Mouse (Mus musculus) hematopoietic multipotent progenitor cell, adult 10-12 weeks (in vitro differentiated cells): Measurements from ENCODE around the gene Iba57. TPM values are rescaled to one million over a fixed set of nuclear protein-coding genes. Genes with fewer than 3 reads are reported as not detected.

Source experiments
- polyA plus RNA-seq: library from polyadenylated mRNA; stranded (reverse); fragments of >175 nt; gene quantifications from 2 replicates; pipeline ENCODE4 v1.2.3, GENCODE M21; 2012; ENCODE audit warnings: low replicate concordance

The Iba57 gene
- 4.8 and 7.4 TPM in 2 replicates for polyA plus RNA-seq

GRCm38 (mm10) chr11:59163255-59164236 is at the start of gene Iba57:
Gene Iba57, minus strand, starts transcription at chr11:59163739.

GRCm38 (mm10) chr11:59208153-59208831 is 44.8 kb upstream of the Iba57 start, which contains the start of gene 2310033P09Rik:
Gene 2310033P09Rik, plus strand, starts transcription at chr11:59208321.

GRCm38 (mm10) chr11:59202081-59202995 is 38.8 kb upstream of the Iba57 start, which contains the start of gene Mrpl55:
Gene Mrpl55, plus strand, starts transcription at chr11:59202486.

GRCm38 (mm10) chr11:59192059-59192386 is 28.5 kb upstream of the Iba57 start, which contains the start of gene Guk1:
Gene Guk1, minus strand, starts transcription at chr11:59192212.

GRCm38 (mm10) chr11:59182864-59183331 is 19.4 kb upstream of the Iba57 start, which contains the start of gene Gjc2:
Gene Gjc2, minus strand, starts transcription at chr11:59183213.

GRCm38 (mm10) chr11:59135904-59136452 is 27.6 kb downstream of the Iba57 start, which contains the start of gene Obscn:
Gene Obscn, minus strand, starts transcription at chr11:59136402.

Other genes starting within 250 kb of the Iba57 start
- gene Btnl10, start 245.8 kb downstream of the Iba57 start, polyA plus RNA-seq = 0.17 and 21.0 TPM in 2 replicates
- 234 and 380 TPM in 2 replicates for gene Rnf187, start 224.8 kb downstream of the Iba57 start, polyA plus RNA-seq
- gene Hist3h2ba, start 214.8 kb downstream of the Iba57 start, polyA plus RNA-seq = 9.7 and 14.2 TPM in 2 replicates
- gene Hist3h2a, start 209.1 kb downstream of the Iba57 start, polyA plus RNA-seq = 23.0 TPM in 1 of 2 replicates, not detected in the other
- gene Trim17, start 209.1 kb downstream of the Iba57 start, polyA plus RNA-seq = 0.25 and 8.9 TPM in 2 replicates
- 82.2 and 147 TPM in 2 replicates for gene Trim11, start 185.6 kb downstream of the Iba57 start, polyA plus RNA-seq
- gene Obscn, start 27.3 kb downstream of the Iba57 start, polyA plus RNA-seq = 0.40 and 1.8 TPM in 2 replicates
- gene Gjc2, start 19.5 kb upstream of the Iba57 start, polyA plus RNA-seq = 0.08 and 0.10 TPM in 2 replicates
- 25.8 and 30.4 TPM in 2 replicates for gene Guk1, start 28.5 kb upstream of the Iba57 start, polyA plus RNA-seq
- gene Mrpl55, start 38.7 kb upstream of the Iba57 start, polyA plus RNA-seq = 12.2 and 19.9 TPM in 2 replicates
- gene 2310033P09Rik, start 44.6 kb upstream of the Iba57 start, polyA plus RNA-seq = 39.0 and 41.5 TPM in 2 replicates
- gene Arf1, start 64.5 kb upstream of the Iba57 start, polyA plus RNA-seq = 169 and 214 TPM in 2 replicates
- not detected in 2 replicates for gene Wnt3a, start 127.0 kb upstream of the Iba57 start, polyA plus RNA-seq
- 0.08 and 0.16 TPM in 2 replicates for gene Wnt9a, start 143.2 kb upstream of the Iba57 start, polyA plus RNA-seq
- not detected in 2 replicates for gene Prss38, start 211.9 kb upstream of the Iba57 start, polyA plus RNA-seq